Mouse (Mus musculus) ovary, adult 18-20 months (tissue): ENCODE results near the gene Aimp2.

ENCODE experiments used
- DNase-seq: peaks from one replicate; pipeline ENCODE4 v3.0.0; 2022; ENCODE audit warnings: low spot score, mixed read lengths

The Aimp2 gene

DNA sequence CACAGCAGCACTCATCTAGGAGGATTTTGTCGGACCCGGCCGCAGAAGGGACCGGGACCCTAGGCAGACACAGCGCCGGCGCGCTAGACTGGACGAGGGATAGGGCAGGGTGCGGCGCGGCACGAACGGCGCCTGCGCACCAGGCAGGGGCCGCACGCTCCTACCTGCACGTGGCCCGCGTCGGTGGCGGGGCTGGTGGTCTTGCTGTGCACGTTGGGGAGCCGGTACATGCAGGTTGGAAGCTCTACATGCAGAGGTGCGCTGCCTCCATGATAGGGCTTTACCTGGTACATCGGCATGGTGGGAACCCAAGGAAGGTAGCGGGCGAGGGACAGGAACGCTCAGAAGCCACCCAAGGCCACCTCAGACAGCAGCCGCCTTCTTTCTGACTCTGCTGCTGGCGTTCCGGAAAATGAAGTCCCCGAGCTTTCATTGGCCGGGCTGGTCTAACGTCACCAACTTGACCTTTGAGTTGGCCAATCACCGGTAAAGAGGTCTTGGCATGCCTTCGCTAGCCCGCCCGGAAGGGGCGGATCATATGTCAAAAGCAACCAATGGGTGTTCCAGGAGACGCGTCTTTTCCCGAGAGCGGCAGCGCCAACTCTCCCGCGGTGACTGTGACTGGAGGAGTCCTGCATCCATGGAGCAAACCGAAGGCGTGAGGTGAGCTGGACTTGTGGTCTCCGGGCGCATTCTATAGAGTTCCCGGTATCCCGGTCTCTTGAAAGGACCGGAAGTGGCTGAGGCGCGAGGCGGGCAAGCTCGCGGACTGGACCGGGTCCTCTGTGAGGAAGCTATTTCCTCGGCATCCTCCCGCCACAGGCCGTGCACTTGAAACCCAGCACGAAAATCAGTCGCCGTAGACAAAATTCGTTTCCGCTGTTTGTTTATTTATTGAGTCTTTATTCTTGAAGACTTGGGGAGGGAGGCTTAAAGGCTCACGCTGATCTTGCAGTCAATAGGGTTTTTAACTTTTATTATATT lies at the start of gene Aimp2, which contains the start of gene Pms2:
Gene Aimp2, minus strand, starts transcription at position 431 of the 984 bp plus-strand sequence.
Gene Pms2, plus strand, starts transcription at position 548 of the 984 bp plus-strand sequence.
- peak; percentile 95 for DNase-seq

DNA sequence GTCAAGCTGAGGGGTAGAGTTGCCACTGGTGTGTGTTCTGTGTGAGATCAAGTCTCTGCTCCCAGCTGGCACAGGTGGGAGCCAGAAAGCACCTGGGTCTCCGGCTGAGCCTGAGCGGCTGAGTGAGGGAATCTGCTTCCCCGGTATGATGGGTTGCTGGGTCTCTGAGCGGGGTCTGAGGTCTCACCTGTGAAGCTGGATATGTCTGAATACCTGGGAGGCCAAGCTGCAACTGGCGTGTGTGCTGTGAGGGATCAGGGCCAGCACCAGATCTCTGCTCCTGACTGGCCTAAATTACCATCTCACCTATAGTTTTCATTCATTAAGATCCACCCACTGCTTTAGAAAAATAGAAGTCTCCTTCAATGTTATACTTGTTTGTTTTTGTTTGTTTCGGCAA lies 47.5 kb upstream of the Aimp2 start:
- no peak for DNase-seq

- DNase-seq = no peak
Measured at GRCm38 (mm10) chr5:143950016-143950415, 40.4 kb upstream of the Aimp2 start.

DNA sequence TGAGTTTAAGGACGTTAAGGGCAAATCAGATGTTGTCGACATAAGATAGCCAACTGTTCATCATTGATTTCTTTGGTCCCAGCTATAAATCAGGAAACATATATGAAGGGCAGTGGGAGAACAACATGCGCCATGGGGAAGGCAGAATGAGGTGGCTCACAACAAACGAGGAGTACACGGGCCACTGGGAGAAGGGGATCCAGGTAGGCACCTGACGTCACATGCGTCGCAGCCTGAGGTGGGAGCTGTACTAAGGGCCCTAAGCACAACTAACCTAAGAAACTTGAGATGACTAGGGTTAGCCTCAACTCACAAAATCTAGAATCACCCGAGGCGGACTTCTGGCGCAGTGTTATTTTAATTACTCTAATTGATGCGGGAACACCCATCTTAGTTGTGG lies 38.7 kb upstream of the Aimp2 start:
- DNase-seq = no peak

GRCm38 (mm10) chr5:143943231-143944125 lies 33.8 kb upstream of the Aimp2 start:
- no peak for DNase-seq

DNA sequence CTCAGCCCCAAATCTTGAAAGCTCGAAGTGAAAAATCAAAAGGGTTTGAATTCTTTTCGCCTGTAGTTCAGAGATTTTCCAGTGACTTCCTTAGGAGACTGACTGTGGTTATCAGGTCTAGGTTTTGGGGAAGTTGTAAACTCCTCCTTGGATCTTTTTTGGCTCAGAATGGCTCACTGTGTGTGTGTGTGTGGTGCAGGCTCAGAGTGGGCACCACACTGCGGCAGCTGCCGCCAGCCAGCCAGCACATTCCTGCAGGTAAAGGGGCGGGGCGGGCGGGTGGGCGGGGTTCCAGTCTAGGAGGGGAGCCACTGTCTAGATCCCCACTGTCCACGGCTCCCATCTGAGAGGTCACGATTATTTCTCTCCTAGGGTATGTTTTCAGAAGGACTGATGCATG lies 31.9 kb upstream of the Aimp2 start:
- no peak for DNase-seq

GRCm38 (mm10) chr5:143936156-143936555 lies 26.5 kb upstream of the Aimp2 start:
- no peak for DNase-seq

- no peak for DNase-seq
Measured at GRCm38 (mm10) chr5:143933875-143934274, 24.2 kb upstream of the Aimp2 start.

GRCm38 (mm10) chr5:143933414-143933813 lies 23.8 kb upstream of the Aimp2 start:
- DNase-seq = no peak

DNA sequence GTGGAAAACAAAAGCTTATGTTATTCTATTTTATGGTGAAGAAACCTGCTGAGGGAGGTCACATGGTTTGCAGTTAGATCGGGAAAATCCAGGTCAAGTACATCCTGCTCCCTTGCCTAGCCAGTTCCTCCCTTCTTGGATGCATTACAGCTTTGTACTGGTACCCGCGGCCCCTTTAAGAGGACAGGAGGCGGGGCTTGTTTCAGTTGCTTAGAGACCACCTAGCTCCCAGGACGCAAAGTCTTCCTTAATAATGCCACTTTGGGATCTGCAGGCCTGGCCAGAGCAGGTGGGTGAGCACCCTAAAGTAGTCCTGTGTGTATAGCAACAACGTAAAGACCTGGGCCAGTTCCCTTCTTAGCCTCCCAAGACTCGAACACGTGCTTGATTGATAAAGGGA lies 23.2 kb upstream of the Aimp2 start, which contains the start of gene Rsph10b:
Gene Rsph10b, plus strand, starts transcription at position 205 of the 400 bp plus-strand sequence.
- DNase-seq = no peak

DNA sequence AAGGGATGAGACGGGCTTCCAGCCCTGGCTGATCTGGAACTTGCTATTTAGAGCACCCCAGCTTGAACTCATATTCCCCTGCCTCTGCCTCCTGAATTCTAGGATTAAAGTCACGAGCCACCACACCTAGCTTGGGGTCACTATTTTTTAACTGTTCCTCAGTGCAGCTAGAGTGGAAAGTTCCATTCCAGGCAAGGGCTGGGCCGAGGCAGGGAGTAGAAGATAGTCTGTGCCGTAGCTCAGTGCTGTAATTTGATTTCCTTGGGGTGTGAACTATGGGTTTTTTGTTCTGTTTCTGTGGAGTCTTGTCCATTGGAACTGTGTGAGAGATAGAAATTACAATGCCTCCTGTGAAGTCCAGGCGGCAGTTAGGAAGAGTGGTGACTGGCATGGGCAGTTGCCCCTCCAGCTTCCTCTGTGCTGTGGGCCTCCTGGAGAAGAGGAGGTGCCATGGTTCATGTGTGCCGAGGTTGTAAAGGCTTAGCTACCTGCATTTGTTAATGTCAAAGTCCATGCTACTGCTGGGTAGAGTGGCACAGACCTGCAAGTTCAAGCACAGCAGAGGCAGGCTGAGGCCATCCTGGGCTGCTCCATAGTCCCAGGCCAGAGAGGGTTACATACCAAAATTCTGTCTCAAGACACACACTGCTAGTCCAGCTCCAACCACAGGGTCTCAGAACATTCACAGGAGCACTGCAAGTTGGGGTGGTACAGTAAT lies 22.4 kb upstream of the Aimp2 start:
- DNase-seq = no peak

DNA sequence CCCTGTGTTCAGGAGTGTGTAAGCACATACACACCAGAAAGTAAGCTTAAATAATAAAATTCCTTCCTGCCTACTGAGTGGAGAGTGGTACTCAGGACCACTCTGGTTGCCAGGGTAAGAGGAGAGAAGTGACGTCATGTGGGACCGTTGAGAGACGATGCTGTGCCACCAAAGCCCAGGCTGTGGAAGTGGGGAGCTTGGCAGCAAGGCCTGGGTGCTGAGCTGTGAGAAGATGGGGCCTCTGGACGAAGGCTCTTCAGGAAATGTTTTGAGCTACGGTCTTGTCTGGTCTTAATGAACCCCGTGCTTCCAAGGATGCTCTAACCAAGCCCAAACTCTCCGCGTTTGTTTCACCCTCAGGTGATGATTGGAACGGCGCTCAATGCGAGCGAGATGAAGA lies 21.0 kb upstream of the Aimp2 start:
- DNase-seq = no peak

DNA sequence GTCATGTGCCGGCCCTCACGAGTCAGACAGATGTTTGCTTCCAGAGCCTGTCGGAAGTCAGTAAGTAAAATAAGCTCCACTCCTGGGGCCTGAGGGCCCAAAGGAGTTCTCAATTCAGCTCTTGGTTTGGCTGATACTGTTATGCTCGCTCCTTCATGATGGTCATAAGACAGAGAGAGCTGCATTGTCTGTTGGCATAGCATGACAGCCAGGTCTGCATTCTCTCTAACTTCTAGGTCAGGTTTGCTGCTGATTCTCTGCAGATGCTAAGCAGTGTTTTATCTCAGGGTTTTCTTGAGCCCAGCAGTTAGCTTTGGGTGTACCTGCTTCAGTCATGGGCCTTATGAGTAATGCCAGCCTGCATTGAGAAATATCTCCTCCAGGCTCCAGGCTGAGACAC lies 19.6 kb upstream of the Aimp2 start:
- DNase-seq = no peak

GRCm38 (mm10) chr5:143927875-143928274 lies 18.2 kb upstream of the Aimp2 start, which contains the start of gene Gm42421:
Gm42421 (plus strand) TSS chr5:143928175.
- no peak for DNase-seq

- DNase-seq = no peak
Measured at GRCm38 (mm10) chr5:143924781-143925452, 15.3 kb upstream of the Aimp2 start.

DNA sequence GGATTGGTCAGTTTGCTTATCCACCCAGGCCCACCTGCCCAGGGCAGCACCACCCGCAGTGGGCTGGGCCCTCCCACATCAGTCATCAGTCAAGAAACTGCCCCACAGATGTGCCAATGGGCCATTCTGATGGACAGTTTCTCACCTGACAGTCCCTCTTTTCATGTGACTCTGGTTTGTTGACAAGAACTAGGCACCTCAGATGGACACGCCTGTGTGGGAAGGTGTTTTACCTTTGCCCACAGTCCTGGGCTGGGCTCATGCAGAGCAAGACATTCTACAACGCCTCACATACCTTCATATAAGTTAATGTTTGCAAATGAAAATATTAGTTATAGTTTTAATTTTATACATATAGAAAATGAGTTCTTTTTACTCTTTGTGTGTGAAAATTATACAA lies 8.5 kb upstream of the Aimp2 start:
- no peak for DNase-seq

- peak; percentile 16 for DNase-seq
Measured at GRCm38 (mm10) chr5:143917418-143917817, 7.8 kb upstream of the Aimp2 start.

DNA sequence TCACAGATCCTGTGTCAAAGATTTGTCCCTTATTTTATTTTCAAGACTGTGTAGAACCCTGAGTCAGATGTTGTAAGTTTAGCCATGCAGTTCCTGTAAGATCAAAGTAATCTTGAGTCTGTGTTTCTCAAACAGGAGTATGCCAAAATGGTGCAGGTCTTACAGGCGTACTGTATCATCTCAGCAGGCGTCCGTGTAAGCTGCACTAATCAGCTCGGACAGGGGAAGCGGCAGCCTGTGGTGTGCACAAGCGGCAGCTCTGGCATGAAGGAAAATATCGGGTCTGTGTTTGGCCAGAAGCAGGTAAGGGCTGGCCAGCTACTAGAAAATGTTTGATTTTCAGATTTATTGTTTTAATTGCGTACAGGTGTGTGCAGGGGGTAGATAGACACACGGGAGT lies 6.6 kb upstream of the Aimp2 start:
- no peak for DNase-seq

DNA sequence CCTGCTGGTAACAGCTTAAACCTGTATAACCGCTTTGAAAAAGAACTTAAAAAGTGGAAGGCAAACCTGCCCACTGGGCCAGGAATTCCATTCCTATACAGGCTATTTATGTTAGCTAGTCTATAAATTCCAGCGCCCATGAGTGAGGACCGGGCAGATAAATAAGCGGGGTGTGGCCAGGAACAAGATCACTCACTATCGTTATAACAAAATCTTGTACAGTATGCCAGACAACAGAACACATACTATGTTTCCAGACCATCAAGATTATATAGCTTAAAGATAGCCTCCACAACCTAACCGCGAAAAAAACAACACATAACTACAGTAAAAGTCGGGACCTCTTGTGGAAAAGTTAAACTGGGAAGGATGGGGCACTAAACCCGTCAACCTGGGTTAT lies 721 bp downstream of the Aimp2 start:
- no peak for DNase-seq

DNA sequence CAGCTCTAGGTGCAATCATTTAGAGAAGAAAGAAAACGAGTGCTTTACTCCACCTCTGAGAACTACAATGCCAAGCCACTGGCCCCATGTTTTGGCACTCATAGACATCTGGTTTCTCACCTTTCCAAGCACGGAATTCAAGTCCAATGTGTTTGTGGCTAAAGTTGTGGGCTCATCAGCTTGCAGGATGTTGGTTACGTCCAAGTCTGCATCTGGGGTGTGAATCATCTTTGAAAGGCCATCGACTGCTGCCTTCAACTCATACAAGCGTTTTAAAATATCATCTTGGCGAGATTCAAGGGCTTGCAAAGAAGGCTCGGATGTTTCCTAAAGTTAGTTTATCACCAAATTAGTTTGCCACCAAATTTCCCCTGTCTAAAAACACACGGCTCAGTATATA lies 3.2 kb downstream of the Aimp2 start:
- no peak for DNase-seq

DNA sequence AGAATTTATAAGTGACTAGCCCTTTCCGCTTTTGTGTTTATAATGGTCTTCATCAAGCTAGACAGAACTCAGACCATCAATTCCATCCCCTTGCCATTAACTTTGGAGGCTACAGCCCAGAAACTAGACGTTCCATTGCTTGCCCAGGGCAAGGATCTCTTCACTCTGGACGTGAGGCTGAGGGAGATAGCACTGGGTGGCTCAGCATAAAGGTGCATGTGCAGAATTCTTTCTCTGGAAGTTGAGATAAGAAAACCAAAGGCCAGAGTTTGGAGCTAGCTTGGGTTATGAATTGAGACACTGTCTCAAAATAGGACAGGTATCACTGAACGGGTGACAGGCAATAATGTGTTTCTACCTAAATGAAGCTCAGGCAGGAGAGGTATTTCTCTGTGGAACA lies 5.8 kb downstream of the Aimp2 start:
- no peak for DNase-seq
